Mouse (Mus musculus) hindbrain, embryonic 11.5 days (tissue): ENCODE data around the gene Dscam. TPM values are rescaled to one million over a fixed set of nuclear protein-coding genes. Genes with fewer than 3 reads are reported as not detected.

ENCODE experiments used
- ATAC-seq: fragments of 200-750 bp; cut with Nextera tagmentation; 2 replicates; pipeline ENCODE4 v1.8.0; 2017; ENCODE audit warnings: mild to moderate bottlenecking, moderate TSS enrichment, moderate library complexity; ENCODE audit not compliant: low FRiP score
- DNase-seq: peaks from one replicate; pipeline ENCODE4 v3.0.0-alpha.2; 2015; ENCODE audit warnings: low spot score
- H3K27ac ChIP-seq: fragments of 300-500 bp; sonication (generic); 2 replicates; pipeline ENCODE4 v1.5.1; 2014; ENCODE audit warnings: mild to moderate bottlenecking, low read depth, low read length
- H3K27me3 ChIP-seq: fragments of 300-500 bp; sonication (generic); 2 replicates; pipeline ENCODE4 v1.6.1; 2014; ENCODE audit warnings: mild to moderate bottlenecking, low read length, moderate library complexity, mixed read lengths; ENCODE audit not compliant: control insufficient read depth, insufficient read depth
- H3K36me3 ChIP-seq: fragments of 300-500 bp; sonication (generic); 2 replicates; pipeline ENCODE4 v1.6.1; 2014; ENCODE audit warnings: mild to moderate bottlenecking, low read length, moderate library complexity, mixed read lengths; ENCODE audit not compliant: control insufficient read depth, insufficient read depth
- H3K4me1 ChIP-seq: fragments of 300-500 bp; sonication (generic); replicated peaks from 2 replicates; pipeline ENCODE4 v1.6.1; 2014; ENCODE audit warnings: low read length, mixed read lengths; ENCODE audit not compliant: control insufficient read depth, insufficient read depth
- H3K4me2 ChIP-seq: fragments of 300-500 bp; sonication (generic); replicated peaks from 2 replicates; pipeline ENCODE4 v1.6.1; 2014; ENCODE audit warnings: mild to moderate bottlenecking, low read depth, low read length
- H3K4me3 ChIP-seq: fragments of 300-500 bp; sonication (generic); 2 replicates; pipeline ENCODE4 v1.5.1; 2014; ENCODE audit warnings: low read depth, low read length
- H3K9ac ChIP-seq: fragments of 300-500 bp; sonication (generic); 2 replicates; pipeline ENCODE4 v1.6.1; 2014; ENCODE audit warnings: low read depth, low read length
- H3K9me3 ChIP-seq: fragments of 300-500 bp; sonication (generic); 2 replicates; pipeline ENCODE4 v1.6.1; 2016; ENCODE audit warnings: low read length; ENCODE audit not compliant: control insufficient read depth
- WGBS: fragments of 180-500 bp; shearing (Covaris S2); extraction: QIAGEN DNeasy Blood & Tissue Kit; methylation state at CpG from one replicate; pipeline ENCODE4 v1.1.7; 2014; 5-methylcytosine and 5-hydroxymethylcytosine counted together
- polyA plus RNA-seq: library from polyadenylated mRNA; unstranded; fragments of >200 nt; fragmentation: Nextera tagmentation; extraction: Ambion mirVana; gene quantifications from 2 replicates; pipeline ENCODE4 v1.2.1, GENCODE M21; 2014

The Dscam gene
- polyA plus RNA-seq, 1 experiment from 2014 or later: 2.0 TPM

- Histone ChIP-seq H3K4me3 (no peak overlapping the region), H3K9ac (no peak overlapping the region), H3K27ac (no peak overlapping the region), H3K9me3 (no peaks in the 10 kb centered on the region), H3K4me1 (no peaks in the 10 kb centered on the region), H3K36me3 (no peaks in the 10 kb centered on the region), H3K27me3 (no peaks in the 10 kb centered on the region), H3K4me2 (no peak overlapping the region)
- no peak for ATAC-seq
- peak; percentile 48 for DNase-seq
- WGBS: 47% methylated on average over 2 of the region's 2 CpGs
Observed at GRCm38 (mm10) chr16:96795431-96795830, 375.1 kb downstream of the Dscam start.

- Histone ChIP-seq H3K9ac (no peak overlapping the region), H3K9me3 (no peaks in the 10 kb centered on the region), H3K4me2 (no peak overlapping the region), H3K27ac (no peak overlapping the region), H3K4me3 (no peak overlapping the region), H3K36me3 (no peaks in the 10 kb centered on the region), H3K27me3 (no peaks in the 10 kb centered on the region), H3K4me1 (no peaks in the 10 kb centered on the region)
- 71% methylated on average over 2 of the region's 2 CpGs for WGBS
- DNase-seq (no peak), ATAC-seq (no peak)
Observed at GRCm38 (mm10) chr16:96791307-96791706, 379.2 kb downstream of the Dscam start.

GRCm38 (mm10) chr16:96788286-96788685 is 382.3 kb downstream of the Dscam start:
- no peak overlapping the region for H3K4me3 ChIP-seq
- 65% methylated on average over 5 of the region's 5 CpGs for WGBS
- DNase-seq: no peak
- H3K9ac ChIP-seq: no peak overlapping the region
- no peak for ATAC-seq
- H3K27me3 ChIP-seq: no peaks in the 10 kb centered on the region
- no peaks in the 10 kb centered on the region for H3K36me3 ChIP-seq
- no peaks in the 10 kb centered on the region for H3K4me1 ChIP-seq
- no peaks in the 10 kb centered on the region for H3K9me3 ChIP-seq
- no peak overlapping the region for H3K27ac ChIP-seq
- no peak overlapping the region for H3K4me2 ChIP-seq

GRCm38 (mm10) chr16:96779021-96779420 is 391.5 kb downstream of the Dscam start:
- Histone ChIP-seq H3K27ac (no peak overlapping the region), H3K9me3 (no peaks in the 10 kb centered on the region), H3K9ac (no peak overlapping the region), H3K4me3 (no peak overlapping the region), H3K36me3 (no peaks in the 10 kb centered on the region), H3K27me3 (no peaks in the 10 kb centered on the region), H3K4me1 (no peaks in the 10 kb centered on the region), H3K4me2 (no peak overlapping the region)
- ATAC-seq (no peak), DNase-seq (no peak)
- 39% methylated on average over 5 of the region's 5 CpGs for WGBS

- no peak for ATAC-seq
- WGBS: 90% methylated on average over 1 of the region's 1 CpGs
- H3K4me2 ChIP-seq: no peak overlapping the region
- no peak overlapping the region for H3K9ac ChIP-seq
- H3K4me3 ChIP-seq: no peak overlapping the region
- H3K9me3 ChIP-seq: no peaks in the 10 kb centered on the region
- H3K27me3 ChIP-seq: no peaks in the 10 kb centered on the region
- H3K36me3 ChIP-seq: no peaks in the 10 kb centered on the region
- H3K4me1 ChIP-seq: no peaks in the 10 kb centered on the region
- no peak overlapping the region for H3K27ac ChIP-seq
- DNase-seq: no peak
Observed at GRCm38 (mm10) chr16:96774245-96774644, 396.3 kb downstream of the Dscam start.

GRCm38 (mm10) chr16:96767985-96768384 is 402.6 kb downstream of the Dscam start:
- Histone ChIP-seq H3K9ac (no peak overlapping the region), H3K27ac (0 out of 2 replicates have a peak overlapping the region, but pooled peaks have one; percentile 36), H3K9me3 (no peaks in the 10 kb centered on the region), H3K27me3 (no peaks in the 10 kb centered on the region), H3K4me3 (no peak overlapping the region), H3K4me1 (no peaks in the 10 kb centered on the region), H3K36me3 (no peaks in the 10 kb centered on the region), H3K4me2 (no peak overlapping the region)
- WGBS: 65% methylated on average over 3 of the region's 3 CpGs
- ATAC-seq (no peak), DNase-seq (no peak)

GRCm38 (mm10) chr16:96767508-96767907 is 403.0 kb downstream of the Dscam start:
- Histone ChIP-seq H3K9ac (no peak overlapping the region), H3K36me3 (no peaks in the 10 kb centered on the region), H3K4me1 (no peaks in the 10 kb centered on the region), H3K4me2 (no peak overlapping the region), H3K4me3 (no peak overlapping the region), H3K27me3 (no peaks in the 10 kb centered on the region), H3K27ac (0 out of 2 replicates have a peak overlapping the region, but pooled peaks have one; percentile 42), H3K9me3 (no peaks in the 10 kb centered on the region)
- ATAC-seq (no peak), DNase-seq (no peak)
- WGBS: 36% methylated on average over 4 of the region's 4 CpGs

GRCm38 (mm10) chr16:96761225-96761624 is 409.3 kb downstream of the Dscam start:
- peak; percentile 67 for ATAC-seq
- DNase-seq: no peak
- H3K4me1 ChIP-seq: peaks cover 4% of the 10 kb centered on the region
- H3K36me3 ChIP-seq: no peaks in the 10 kb centered on the region
- H3K27me3 ChIP-seq: no peaks in the 10 kb centered on the region
- no peak overlapping the region for H3K4me2 ChIP-seq
- no peak overlapping the region for H3K4me3 ChIP-seq
- H3K27ac ChIP-seq: peak overlapping the region; percentile 73; the same call in 1 of the 2 replicates
- H3K9me3 ChIP-seq: no peaks in the 10 kb centered on the region
- 38% methylated on average over 12 of the region's 12 CpGs for WGBS
- no peak overlapping the region for H3K9ac ChIP-seq

- no peaks in the 10 kb centered on the region for H3K9me3 ChIP-seq
- H3K36me3 ChIP-seq: no peaks in the 10 kb centered on the region
- no peak overlapping the region for H3K9ac ChIP-seq
- no peaks in the 10 kb centered on the region for H3K27me3 ChIP-seq
- WGBS: 47% methylated on average over 5 of the region's 5 CpGs
- H3K4me1 ChIP-seq: peaks cover 4% of the 10 kb centered on the region
- H3K4me2 ChIP-seq: no peak overlapping the region
- no peak overlapping the region for H3K27ac ChIP-seq
- no peak overlapping the region for H3K4me3 ChIP-seq
- no peak for ATAC-seq
- DNase-seq: no peak
Observed at GRCm38 (mm10) chr16:96759081-96759603, 411.4 kb downstream of the Dscam start.
